Mouse (Mus musculus): ENCODE data around the gene Hist3h2a. TPM values are rescaled to one million over a fixed set of nuclear protein-coding genes. Genes with fewer than 3 reads are reported as not detected.

Gene Hist3h2a
- total RNA-seq, 1 experiment, result 161 TPM

DNA sequence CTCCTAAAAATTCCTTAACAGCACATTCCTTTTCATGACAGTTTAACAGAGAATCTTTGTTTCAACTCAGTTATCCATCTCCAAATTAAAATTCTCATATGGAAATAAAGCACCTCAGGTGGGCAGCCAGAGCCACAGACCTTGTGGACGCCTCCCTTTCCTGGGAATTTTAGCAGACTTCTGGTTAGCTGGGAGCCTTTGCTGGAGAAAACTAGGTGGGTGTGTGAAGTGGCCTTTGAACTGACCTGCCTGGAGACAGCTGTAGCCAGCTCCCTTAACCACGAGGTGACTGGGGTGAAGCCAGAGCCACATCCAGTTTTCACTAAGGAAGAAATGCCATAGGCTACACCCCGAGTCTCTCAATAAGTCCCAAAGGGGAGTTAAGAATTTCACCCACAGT is 24.8 kb upstream of the Hist3h2a start:
- Histone ChIP-seq H3K4me1 (ENCODE audit: control insufficient read depth in 2 of 2, insufficient read depth in 2 of 2, low read length in 2 of 2, poor library complexity in 1 of 2) (peaks cover 0 to 8% of the 10 kb centered on the region in 2 experiments; a peak in 1 of 4 replicates), H3K9ac (ENCODE audit: insufficient read depth, low read depth, low read length, poor library complexity, severe bottlenecking) (no peak overlapping the region), H3K36me3 (ENCODE audit: control insufficient read depth, insufficient read depth, low read length, poor library complexity, severe bottlenecking) (peaks cover 29% of the 10 kb centered on the region), H3K9me3 (ENCODE audit: control insufficient read depth, insufficient read depth, low read depth, low read length) (no peaks in the 10 kb centered on the region), H3K4me3 (ENCODE audit: insufficient read depth in 1 of 2, low read depth in 1 of 2, low read length in 2 of 2, poor library complexity in 1 of 2, severe bottlenecking in 1 of 2) (no peak overlapping the region), H3K27ac (ENCODE audit: insufficient read depth, low read depth, low read length, poor library complexity, severe bottlenecking) (no peak overlapping the region)
- DNase-seq (ENCODE audit: low read depth, low spot score), result no peak
- no peak for TF ChIP-seq MAFK (IDR thresholded peaks at IDR 0.05; ENCODE audit: insufficient read depth, low read depth, low read length)
- TF ChIP-seq CHD2 (IDR thresholded peaks at IDR 0.05; ENCODE audit: low read depth, low read length), result no peak
- no peak for TF ChIP-seq HCFC1 (IDR thresholded peaks at IDR 0.05; ENCODE audit: borderline replicate concordance, insufficient read depth, low read length)
- TF ChIP-seq ZNF384 (IDR thresholded peaks at IDR 0.05; ENCODE audit: low read depth, low read length), result no peak
- TF ChIP-seq ZC3H11A (IDR thresholded peaks at IDR 0.05; ENCODE audit: borderline replicate concordance, low read depth, low read length), result no peak
- in situ Hi-C loops (cut with MboI; ENCODE audit: low sequenced_read_pairs in 2 of 2, unreplicated experiment in 2 of 2), result no loop called here

DNA sequence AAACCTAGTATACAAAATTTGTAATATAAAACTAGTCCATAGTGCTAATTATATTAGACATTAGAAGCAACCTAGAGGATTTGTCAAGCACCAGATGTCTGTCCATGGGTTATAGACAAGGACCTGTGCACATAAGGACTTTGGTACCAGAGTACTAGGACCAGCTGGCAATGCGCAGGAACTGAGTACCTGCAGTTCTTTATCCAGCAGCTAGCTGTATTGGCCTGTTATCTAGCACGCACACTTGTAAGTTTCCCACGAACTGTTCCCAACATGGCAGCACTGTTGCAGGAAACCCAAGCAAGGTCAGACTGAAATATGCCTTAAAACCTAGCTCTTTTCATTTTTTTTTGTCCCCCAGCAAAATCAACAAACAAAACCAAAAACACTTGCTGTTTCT is 24.2 kb upstream of the Hist3h2a start:
- Histone ChIP-seq H3K27ac (ENCODE audit: insufficient read depth, low read depth, low read length, poor library complexity, severe bottlenecking) (no peak overlapping the region), H3K9ac (ENCODE audit: insufficient read depth, low read depth, low read length, poor library complexity, severe bottlenecking) (no peak overlapping the region), H3K4me3 (ENCODE audit: insufficient read depth in 1 of 2, low read depth in 1 of 2, low read length in 2 of 2, poor library complexity in 1 of 2, severe bottlenecking in 1 of 2) (no peak overlapping the region), H3K9me3 (ENCODE audit: control insufficient read depth, insufficient read depth, low read depth, low read length) (no peaks in the 10 kb centered on the region), H3K4me1 (ENCODE audit: control insufficient read depth in 2 of 2, insufficient read depth in 2 of 2, low read length in 2 of 2, poor library complexity in 1 of 2) (peaks cover 0 to 8% of the 10 kb centered on the region in 2 experiments; a peak in 1 of 4 replicates), H3K36me3 (ENCODE audit: control insufficient read depth, insufficient read depth, low read length, poor library complexity, severe bottlenecking) (peaks cover 31% of the 10 kb centered on the region)
- in situ Hi-C loops (cut with MboI; ENCODE audit: low sequenced_read_pairs in 2 of 2, unreplicated experiment in 2 of 2), result no loop called here
- TF ChIP-seq CHD2 (IDR thresholded peaks at IDR 0.05; ENCODE audit: low read depth, low read length) (no peak), ZC3H11A (IDR thresholded peaks at IDR 0.05; ENCODE audit: borderline replicate concordance, low read depth, low read length) (no peak)
- no peak for DNase-seq (ENCODE audit: low read depth, low spot score)

DNA sequence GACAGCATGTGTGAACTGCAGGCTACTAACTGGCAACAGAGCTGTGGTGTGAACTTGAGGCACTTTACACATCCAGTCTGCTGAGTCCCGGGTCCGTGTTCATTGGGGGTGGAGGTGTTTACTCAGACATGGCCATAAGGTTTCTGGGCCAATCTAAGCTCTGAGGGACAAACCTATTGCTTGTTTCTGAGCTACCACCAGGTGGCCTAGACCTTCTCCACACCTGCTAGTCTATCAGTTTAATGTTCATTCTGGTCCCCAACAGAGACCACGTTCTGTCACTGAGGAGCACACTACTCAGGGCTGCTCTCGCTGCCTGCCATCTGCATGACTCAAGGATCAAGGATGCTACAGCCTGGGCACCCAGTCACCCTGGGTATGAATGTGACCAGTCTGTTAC is 22.9 kb upstream of the Hist3h2a start:
- Histone ChIP-seq H3K9ac (ENCODE audit: insufficient read depth, low read depth, low read length, poor library complexity, severe bottlenecking) (no peak overlapping the region), H3K36me3 (ENCODE audit: control insufficient read depth, insufficient read depth, low read length, poor library complexity, severe bottlenecking) (peaks cover 36% of the 10 kb centered on the region), H3K4me3 (ENCODE audit: insufficient read depth in 1 of 2, low read depth in 1 of 2, low read length in 2 of 2, poor library complexity in 1 of 2, severe bottlenecking in 1 of 2) (no peak overlapping the region), H3K4me1 (ENCODE audit: control insufficient read depth in 2 of 2, insufficient read depth in 2 of 2, low read length in 2 of 2, poor library complexity in 1 of 2) (peaks cover 0 to 8% of the 10 kb centered on the region in 2 experiments; a peak in 1 of 4 replicates), H3K27ac (ENCODE audit: insufficient read depth, low read depth, low read length, poor library complexity, severe bottlenecking) (no peak overlapping the region), H3K9me3 (ENCODE audit: control insufficient read depth, insufficient read depth, low read depth, low read length) (no peaks in the 10 kb centered on the region)
- no peak for TF ChIP-seq CHD2 (IDR thresholded peaks at IDR 0.05; ENCODE audit: low read depth, low read length)
- no peak for TF ChIP-seq ZC3H11A (IDR thresholded peaks at IDR 0.05; ENCODE audit: borderline replicate concordance, low read depth, low read length)
- TF ChIP-seq MAFK (IDR thresholded peaks at IDR 0.05; ENCODE audit: insufficient read depth, low read depth, low read length), result no peak
- no peak for TF ChIP-seq HCFC1 (IDR thresholded peaks at IDR 0.05; ENCODE audit: borderline replicate concordance, insufficient read depth, low read length)
- TF ChIP-seq ZNF384 (IDR thresholded peaks at IDR 0.05; ENCODE audit: low read depth, low read length), result no peak
- in situ Hi-C loops (cut with MboI; ENCODE audit: low sequenced_read_pairs in 2 of 2, unreplicated experiment in 2 of 2), result no loop called here
- no peak for DNase-seq (ENCODE audit: low read depth, low spot score)

DNA sequence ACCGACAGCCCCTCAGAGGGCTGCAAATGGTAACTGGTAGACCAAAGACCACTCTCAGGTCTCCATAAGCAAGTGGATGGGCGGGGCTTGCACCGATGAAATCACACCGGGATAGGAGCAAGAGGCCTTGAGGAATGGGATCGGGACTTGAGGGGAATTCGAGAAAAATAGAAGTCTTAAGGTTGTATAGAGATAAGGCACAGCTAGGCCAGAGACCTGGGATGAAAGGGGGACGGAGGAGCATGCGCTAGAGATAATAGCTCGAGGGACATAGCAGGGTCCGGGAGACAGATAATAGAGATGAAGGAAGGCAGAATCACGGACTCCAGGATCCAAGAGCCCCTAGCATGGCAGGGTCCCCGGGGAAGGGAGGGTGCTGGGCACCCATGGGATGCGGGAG is 16.6 kb upstream of the Hist3h2a start:
- TF ChIP-seq CHD2 (IDR thresholded peaks at IDR 0.05; ENCODE audit: low read depth, low read length), result no peak
- 0 out of 2 replicates have a peak, but pooled peaks have one; percentile 24 for TF ChIP-seq HCFC1 (IDR thresholded peaks at IDR 0.05; ENCODE audit: borderline replicate concordance, insufficient read depth, low read length)
- TF ChIP-seq ZC3H11A (IDR thresholded peaks at IDR 0.05; ENCODE audit: borderline replicate concordance, low read depth, low read length), result no peak
- no peak for TF ChIP-seq MAFK (IDR thresholded peaks at IDR 0.05; ENCODE audit: insufficient read depth, low read depth, low read length)
- H3K9ac ChIP-seq (ENCODE audit: insufficient read depth, low read depth, low read length, poor library complexity, severe bottlenecking), result peak overlapping the region; percentile 90
- H3K4me3 ChIP-seq (ENCODE audit: insufficient read depth in 1 of 2, low read depth in 1 of 2, low read length in 2 of 2, poor library complexity in 1 of 2, severe bottlenecking in 1 of 2), result peak overlapping the region; percentile 87 to 94
- H3K36me3 ChIP-seq (ENCODE audit: control insufficient read depth, insufficient read depth, low read length, poor library complexity, severe bottlenecking), result peaks cover 23% of the 10 kb centered on the region
- no peak for DNase-seq (ENCODE audit: low read depth, low spot score)
- no peak overlapping the region for H3K27ac ChIP-seq (ENCODE audit: insufficient read depth, low read depth, low read length, poor library complexity, severe bottlenecking)
- in situ Hi-C loops (cut with MboI; ENCODE audit: low sequenced_read_pairs in 2 of 2, unreplicated experiment in 2 of 2), result no loop called here
- H3K9me3 ChIP-seq (ENCODE audit: control insufficient read depth, insufficient read depth, low read depth, low read length), result no peaks in the 10 kb centered on the region
- H3K4me1 ChIP-seq (ENCODE audit: control insufficient read depth in 2 of 2, insufficient read depth in 2 of 2, low read length in 2 of 2, poor library complexity in 1 of 2), result no peaks in the 10 kb centered on the region

Measured in ES-E14 (cell line).